Mouse (Mus musculus): ENCODE data around the gene Iba57.

Gene Iba57

GRCm38 (mm10) chr11:59134373-59134997 is 29.1 kb downstream of the Iba57 start:
- DNase-seq (ENCODE audit: low spot score), result peak; percentile 17

GRCm38 (mm10) chr11:59132065-59132464 is 31.5 kb downstream of the Iba57 start:
- DNase-seq (ENCODE audit: low spot score), result no peak

DNA sequence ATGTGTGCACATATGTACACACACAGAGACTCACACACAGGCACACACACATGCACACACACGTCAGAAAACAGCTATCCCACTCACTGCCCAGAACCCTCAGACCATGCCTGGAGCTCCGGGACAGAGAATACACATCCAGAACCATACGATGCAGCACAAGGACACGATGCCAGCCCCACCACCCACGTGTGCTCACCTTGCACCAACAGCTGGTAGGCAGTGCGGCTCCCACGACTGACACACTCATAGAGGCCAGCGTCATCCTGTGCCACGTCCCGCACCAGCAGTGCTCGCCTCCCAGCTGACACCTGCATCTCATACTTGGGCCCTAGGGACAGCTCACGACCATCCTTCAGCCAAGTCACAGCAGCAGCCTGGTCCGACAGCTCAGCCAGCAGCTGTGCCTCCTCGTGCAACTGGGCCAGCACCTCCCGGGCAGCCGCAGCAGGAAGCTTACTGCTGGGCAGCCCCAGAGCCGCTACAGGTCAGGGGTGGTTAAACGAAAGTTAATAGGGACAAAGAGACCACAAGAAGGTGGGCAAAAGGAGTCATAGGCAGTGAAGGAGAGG is 32.1 kb downstream of the Iba57 start:
- DNase-seq (ENCODE audit: low spot score), result no peak

GRCm38 (mm10) chr11:59130782-59131181 is 32.8 kb downstream of the Iba57 start:
- no peak for DNase-seq (ENCODE audit: low spot score)

- no peak for DNase-seq (ENCODE audit: low spot score)
Measured at GRCm38 (mm10) chr11:59105945-59106344, 57.6 kb downstream of the Iba57 start.
